Mouse (Mus musculus): ENCODE results near the gene Samd14.

The Samd14 gene

GRCm38 (mm10) chr11:95037306-95037705 is 27.6 kb downstream of the Samd14 start:
- no peak for DNase-seq

- peak; percentile 46 for DNase-seq
Measured at GRCm38 (mm10) chr11:95038156-95038817, 28.6 kb downstream of the Samd14 start.

- DNase-seq = peak; percentile 67
Measured at GRCm38 (mm10) chr11:95038818-95039655, 29.4 kb downstream of the Samd14 start.

GRCm38 (mm10) chr11:95039766-95040165 is 30.1 kb downstream of the Samd14 start:
- DNase-seq = peak; percentile 53

DNA sequence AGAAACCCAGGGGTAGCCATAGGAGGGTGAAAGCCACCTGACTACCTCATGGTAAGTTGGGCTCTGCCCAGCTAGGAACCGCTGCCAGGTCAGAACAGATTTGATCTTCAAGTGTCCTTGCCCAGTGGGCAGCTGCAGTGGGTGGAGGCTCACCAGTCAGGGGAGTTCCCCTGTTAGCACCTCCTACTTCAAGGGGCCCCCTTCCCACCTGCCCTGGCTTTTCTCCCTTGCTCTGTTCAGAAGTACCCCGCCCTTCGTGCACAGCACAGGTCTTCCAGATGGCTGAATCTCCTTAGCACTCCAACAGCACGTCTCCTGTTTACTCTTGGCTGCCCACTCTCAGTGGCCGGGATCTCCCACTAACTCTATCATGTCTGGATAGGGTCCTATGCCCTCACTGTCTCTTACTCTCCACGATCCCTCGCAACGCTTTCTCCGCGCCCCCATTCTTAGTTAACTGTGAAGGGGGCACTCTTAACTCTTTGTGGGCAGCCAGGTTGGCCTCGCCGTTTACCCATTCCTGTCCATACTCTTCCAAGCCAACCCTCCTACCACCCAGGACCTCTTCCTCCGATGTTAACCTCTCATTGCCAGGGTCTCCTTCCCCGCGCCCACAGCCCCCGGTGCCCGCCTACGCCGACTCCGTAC is 30.9 kb downstream of the Samd14 start:
- peak; percentile 91 for DNase-seq

- DNase-seq = peak; percentile 95
Measured at GRCm38 (mm10) chr11:95041139-95041609, 31.5 kb downstream of the Samd14 start, which contains the start of gene Pdk2. Gene Pdk2, minus strand, starts transcription at chr11:95041354.

GRCm38 (mm10) chr11:95042096-95042495 is 32.4 kb downstream of the Samd14 start:
- peak; percentile 88 for DNase-seq

GRCm38 (mm10) chr11:95043060-95043459 is 33.4 kb downstream of the Samd14 start:
- no peak for DNase-seq

GRCm38 (mm10) chr11:95043608-95044007 is 33.9 kb downstream of the Samd14 start:
- DNase-seq = no peak

- no peak for DNase-seq
Measured at GRCm38 (mm10) chr11:95044185-95044870, 34.6 kb downstream of the Samd14 start.

GRCm38 (mm10) chr11:95046980-95047680 is 37.5 kb downstream of the Samd14 start:
- DNase-seq = peak; percentile 62

GRCm38 (mm10) chr11:95053062-95053461 is 43.4 kb downstream of the Samd14 start:
- no peak for DNase-seq

DNA sequence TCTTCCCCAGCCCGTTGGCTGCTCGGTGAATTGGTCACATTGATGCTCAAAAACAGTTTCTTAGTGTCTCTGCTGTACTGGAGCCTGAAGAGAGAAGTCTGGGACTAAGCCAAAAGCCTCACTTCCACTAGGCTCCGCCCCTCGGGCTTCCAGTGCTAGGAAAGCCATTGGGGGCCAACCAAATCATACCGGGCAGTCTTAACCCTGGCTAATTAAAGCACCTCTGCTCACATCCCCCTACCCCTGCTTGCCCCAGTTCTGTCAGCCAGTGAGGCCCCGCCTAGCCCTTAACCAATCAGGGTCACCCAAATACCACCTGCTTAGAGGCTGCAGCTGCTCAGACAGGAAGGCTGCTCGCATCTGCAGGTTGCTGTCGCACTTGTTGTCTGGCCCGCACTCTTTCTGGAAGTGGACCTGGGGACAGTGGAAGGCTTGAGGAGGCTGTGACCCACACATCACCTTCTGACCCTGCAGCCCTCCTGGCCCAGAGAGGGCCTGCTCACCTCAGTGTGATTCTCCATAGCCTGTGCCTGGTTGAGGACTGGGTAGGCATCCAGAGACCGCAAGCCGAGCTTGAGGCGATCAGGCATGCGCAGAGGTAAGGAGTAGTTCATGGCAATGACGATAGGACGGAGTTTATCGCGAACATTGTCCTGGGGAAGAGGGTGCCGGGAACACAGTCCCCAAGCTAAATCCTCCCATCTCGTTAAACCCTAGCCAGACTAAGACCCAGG is 47.3 kb downstream of the Samd14 start:
- no peak for DNase-seq

DNA sequence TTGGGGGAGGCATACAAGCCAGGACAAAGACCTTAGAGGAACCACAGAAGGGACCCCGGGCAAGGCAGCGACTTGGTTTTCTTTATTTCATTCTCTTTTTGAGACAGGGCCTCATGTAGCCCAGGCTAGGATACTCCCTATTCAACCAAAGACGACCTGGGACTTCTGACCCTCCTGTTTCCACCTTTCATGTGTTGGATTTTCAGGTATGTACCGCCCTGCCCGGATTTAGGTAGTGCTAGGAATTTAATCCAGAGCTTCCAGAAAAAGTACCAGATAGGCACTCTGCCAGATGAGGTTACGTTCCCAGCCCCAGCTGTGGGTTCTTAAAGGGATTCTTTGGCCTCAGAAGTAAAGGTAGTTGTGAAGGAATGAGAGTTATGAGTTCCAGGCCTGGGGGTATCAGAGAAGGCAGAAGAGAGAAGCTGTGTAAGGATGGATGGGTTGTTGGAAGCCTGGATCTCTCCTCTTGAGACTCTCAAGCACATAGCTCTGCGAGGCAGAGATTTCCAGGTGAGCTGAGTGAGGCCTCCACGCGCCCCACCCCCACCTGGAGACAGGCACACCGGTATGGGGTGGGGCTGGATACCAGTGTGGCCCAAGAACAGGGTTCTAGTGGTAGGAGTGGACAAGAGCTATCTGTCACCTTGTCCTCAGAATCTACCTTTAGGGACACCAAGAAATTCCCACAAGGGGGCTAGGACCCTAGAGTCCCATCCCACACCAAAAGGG is 59.7 kb downstream of the Samd14 start:
- DNase-seq = no peak

GRCm38 (mm10) chr11:95070140-95071107 is 60.7 kb downstream of the Samd14 start:
- DNase-seq = no peak

DNA sequence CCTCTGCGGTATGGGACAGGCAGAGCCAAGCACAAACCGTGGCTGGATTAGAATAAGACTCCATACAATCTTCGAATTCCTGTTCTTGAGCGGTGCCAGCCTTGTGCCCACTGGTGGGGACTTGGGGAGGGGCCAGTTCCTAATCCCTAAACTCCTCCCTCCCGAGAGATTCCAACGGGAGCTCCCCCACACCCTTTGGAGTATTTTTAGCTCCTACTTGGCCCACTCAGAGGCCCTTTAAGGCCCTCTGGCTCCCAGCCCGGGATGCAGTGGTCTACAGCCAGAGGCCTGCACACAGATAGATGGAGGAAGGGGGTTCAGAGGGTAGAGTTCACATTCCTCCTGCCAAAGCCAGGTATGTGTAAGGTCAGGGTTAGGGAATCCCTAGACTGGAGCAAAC is 61.6 kb downstream of the Samd14 start:
- DNase-seq = no peak

- no peak for DNase-seq
Measured at GRCm38 (mm10) chr11:95072136-95072535, 62.5 kb downstream of the Samd14 start.

GRCm38 (mm10) chr11:95072804-95073203 is 63.1 kb downstream of the Samd14 start:
- peak; percentile 57 for DNase-seq

- no peak for DNase-seq
Measured at GRCm38 (mm10) chr11:95073835-95074234, 64.2 kb downstream of the Samd14 start.

DNA sequence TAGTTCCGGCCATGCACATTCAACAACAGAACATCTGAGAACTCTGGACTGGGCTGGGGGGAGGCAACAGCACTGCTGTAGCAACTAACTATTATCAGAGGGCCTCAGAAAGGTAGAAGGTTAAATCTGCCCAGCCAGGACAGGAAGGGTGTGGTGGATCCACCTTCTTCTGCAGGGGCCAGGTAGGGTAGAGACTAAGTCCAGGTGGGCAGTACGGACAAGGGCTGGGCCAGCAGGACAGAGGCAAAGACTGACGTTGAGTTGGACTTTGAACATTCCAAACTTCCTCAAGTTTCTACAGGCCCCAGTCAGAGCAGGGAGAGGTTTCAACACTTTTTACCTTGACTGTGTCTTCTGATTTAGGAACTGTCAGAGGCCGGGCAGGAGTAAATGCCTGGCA is 65.0 kb downstream of the Samd14 start:
- peak; percentile 28 for DNase-seq
